Mouse (Mus musculus): Measurements from ENCODE around the gene Mink1. TPM values are rescaled to one million over a fixed set of nuclear protein-coding genes. Genes with fewer than 3 reads are reported as not detected.

The Mink1 gene
- polyA plus RNA-seq, 1 experiment from 2014 or later = 20.4 TPM

DNA sequence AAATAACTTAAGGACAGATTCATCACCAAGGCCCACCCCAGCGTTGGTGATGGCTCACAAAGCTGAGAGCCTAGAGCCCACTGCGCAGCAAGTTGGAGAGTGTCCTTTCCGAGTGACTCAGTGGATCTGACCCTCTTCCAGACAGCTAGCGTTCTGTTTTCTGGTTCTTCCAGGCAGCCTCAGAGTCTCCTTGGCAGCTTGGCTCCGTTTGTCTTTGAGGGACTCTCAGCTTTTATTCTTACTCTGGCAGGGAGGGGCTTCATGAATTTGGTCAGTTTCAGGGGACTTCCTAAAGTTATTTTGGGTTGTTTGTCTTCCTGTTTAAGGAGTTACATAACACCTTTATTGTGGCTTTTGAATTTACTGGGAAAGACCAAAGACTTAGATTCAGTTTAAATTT is 24.3 kb downstream of the Mink1 start:
- Histone ChIP-seq H3K27ac (replicated peaks; ENCODE audit: low read depth, low read length) (no peak overlapping the region), H3K9ac (replicated peaks; ENCODE audit: low read length) (no peak overlapping the region), H3K36me3 (ENCODE audit: control insufficient read depth, insufficient read depth, low read length) (no peaks in the 10 kb centered on the region), H3K9me3 (ENCODE audit: control insufficient read depth, low read length) (no peaks in the 10 kb centered on the region), H3K4me3 (replicated peaks; ENCODE audit: low read depth, low read length) (no peak overlapping the region), H3K4me2 (ENCODE audit: low read length) (no peak overlapping the region), H3K27me3 (ENCODE audit: control insufficient read depth, insufficient read depth, low read length) (no peaks in the 10 kb centered on the region), H3K4me1 (ENCODE audit: control insufficient read depth, insufficient read depth, low read length) (peaks cover 12% of the 10 kb centered on the region; the same call in 1 of the 2 replicates)
- DNase-seq = no peak
- no peak for ATAC-seq (ENCODE audit: low FRiP score, low TSS enrichment)
- WGBS = 81% methylated on average over 5 of the region's 5 CpGs

DNA sequence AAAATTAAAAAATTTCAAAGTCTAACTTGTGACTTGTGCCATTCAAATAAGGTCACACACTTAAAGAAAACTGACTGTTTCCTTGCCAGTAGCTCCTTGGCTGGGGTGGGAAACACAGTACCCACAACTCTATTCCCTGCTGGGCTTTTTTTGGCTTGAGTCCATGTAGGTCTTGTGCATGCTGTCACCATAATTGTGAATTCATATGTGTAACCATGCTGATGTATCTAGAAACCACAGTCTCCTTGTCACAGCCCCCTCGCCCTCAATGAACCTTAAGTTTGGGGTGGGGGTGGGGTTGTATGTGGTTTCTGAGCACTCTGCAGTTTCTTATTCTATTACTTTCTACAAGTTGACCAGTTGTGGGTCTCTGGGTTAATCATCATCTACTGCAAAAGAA is 29.1 kb downstream of the Mink1 start:
- Histone ChIP-seq H3K36me3 (ENCODE audit: control insufficient read depth, insufficient read depth, low read length) (no peaks in the 10 kb centered on the region), H3K27ac (replicated peaks; ENCODE audit: low read depth, low read length) (no peak overlapping the region), H3K4me3 (replicated peaks; ENCODE audit: low read depth, low read length) (no peak overlapping the region), H3K4me2 (ENCODE audit: low read length) (no peak overlapping the region), H3K9me3 (ENCODE audit: control insufficient read depth, low read length) (no peaks in the 10 kb centered on the region), H3K4me1 (ENCODE audit: control insufficient read depth, insufficient read depth, low read length) (no peaks in the 10 kb centered on the region), H3K27me3 (ENCODE audit: control insufficient read depth, insufficient read depth, low read length) (no peaks in the 10 kb centered on the region), H3K9ac (replicated peaks; ENCODE audit: low read length) (no peak overlapping the region)
- DNase-seq = no peak
- ATAC-seq (ENCODE audit: low FRiP score, low TSS enrichment) = no peak
- 83% methylated on average over 1 of the region's 1 CpGs for WGBS

DNA sequence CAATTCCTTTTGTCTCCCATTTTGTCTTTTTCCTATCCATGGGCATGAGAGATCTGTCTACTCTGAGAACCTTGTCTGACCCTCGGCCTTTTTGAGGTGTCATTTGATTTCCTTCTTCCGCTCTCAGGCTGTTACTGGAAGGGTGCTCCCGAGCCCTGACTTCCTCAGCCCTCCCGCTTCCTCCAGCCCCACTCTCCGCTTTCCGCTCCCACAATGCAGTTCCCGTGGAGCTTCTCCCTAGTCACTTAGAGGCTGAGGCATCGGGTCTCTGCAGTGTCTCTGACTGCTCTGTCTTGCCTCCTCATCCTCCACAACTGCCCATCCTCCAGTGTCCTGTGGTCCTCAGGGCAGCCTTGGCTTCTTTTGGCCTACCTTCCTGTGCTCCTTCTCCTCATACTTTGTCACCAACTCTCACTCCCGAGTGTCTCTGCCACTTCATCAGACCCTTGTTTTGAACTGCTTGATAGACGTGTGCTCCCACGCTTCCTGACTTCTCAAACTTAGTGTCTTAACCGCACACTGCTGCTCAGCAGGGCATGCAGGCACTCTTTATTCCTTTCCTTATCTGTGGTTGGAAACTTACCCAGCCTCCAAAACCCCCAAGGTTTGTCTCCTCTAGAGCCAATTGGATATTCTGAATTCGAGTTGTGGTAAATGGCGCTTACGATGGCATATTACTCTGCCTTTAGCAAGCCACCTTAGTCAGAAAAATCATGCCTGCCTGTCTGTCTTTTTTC is 31.7 kb downstream of the Mink1 start:
- no peak overlapping the region for H3K9ac ChIP-seq (replicated peaks; ENCODE audit: low read length)
- no peak overlapping the region for H3K4me2 ChIP-seq (ENCODE audit: low read length)
- H3K27me3 ChIP-seq (ENCODE audit: control insufficient read depth, insufficient read depth, low read length) = no peaks in the 10 kb centered on the region
- H3K4me3 ChIP-seq (replicated peaks; ENCODE audit: low read depth, low read length) = no peak overlapping the region
- H3K36me3 ChIP-seq (ENCODE audit: control insufficient read depth, insufficient read depth, low read length) = peaks cover 17% of the 10 kb centered on the region
- DNase-seq (no peak), ATAC-seq (ENCODE audit: low FRiP score, low TSS enrichment) (no peak)
- H3K4me1 ChIP-seq (ENCODE audit: control insufficient read depth, insufficient read depth, low read length) = no peaks in the 10 kb centered on the region
- H3K9me3 ChIP-seq (ENCODE audit: control insufficient read depth, low read length) = no peaks in the 10 kb centered on the region
- H3K27ac ChIP-seq (replicated peaks; ENCODE audit: low read depth, low read length) = no peak overlapping the region
- 90% methylated on average over 15 of the region's 15 CpGs for WGBS

DNA sequence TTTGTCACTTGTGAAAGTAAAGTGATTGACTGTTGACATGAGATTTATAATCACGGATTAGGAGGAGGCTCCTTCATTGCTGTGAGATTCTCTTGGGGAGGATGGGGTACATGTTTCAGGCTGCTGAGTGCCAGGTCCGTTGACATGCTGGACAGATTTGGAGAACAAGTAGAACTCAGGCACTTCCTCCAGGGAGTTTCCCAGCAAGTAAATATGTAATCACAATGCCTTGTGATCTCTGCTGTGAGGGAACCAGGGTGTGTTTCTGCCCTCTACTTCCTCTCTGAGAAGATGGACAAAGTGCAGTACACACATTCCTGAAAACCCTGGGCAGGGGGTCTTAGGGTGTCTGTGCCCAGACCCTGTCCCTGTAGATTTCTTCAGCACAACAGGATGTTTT is 33.0 kb downstream of the Mink1 start:
- no peak overlapping the region for H3K27ac ChIP-seq (replicated peaks; ENCODE audit: low read depth, low read length)
- H3K4me3 ChIP-seq (replicated peaks; ENCODE audit: low read depth, low read length) = no peak overlapping the region
- WGBS = 72% methylated on average over 2 of the region's 2 CpGs
- no peaks in the 10 kb centered on the region for H3K27me3 ChIP-seq (ENCODE audit: control insufficient read depth, insufficient read depth, low read length)
- no peaks in the 10 kb centered on the region for H3K4me1 ChIP-seq (ENCODE audit: control insufficient read depth, insufficient read depth, low read length)
- peaks cover 25% of the 10 kb centered on the region for H3K36me3 ChIP-seq (ENCODE audit: control insufficient read depth, insufficient read depth, low read length)
- H3K4me2 ChIP-seq (ENCODE audit: low read length) = no peak overlapping the region
- no peak overlapping the region for H3K9ac ChIP-seq (replicated peaks; ENCODE audit: low read length)
- no peaks in the 10 kb centered on the region for H3K9me3 ChIP-seq (ENCODE audit: control insufficient read depth, low read length)
- no peak for DNase-seq
- no peak for ATAC-seq (ENCODE audit: low FRiP score, low TSS enrichment)

DNA sequence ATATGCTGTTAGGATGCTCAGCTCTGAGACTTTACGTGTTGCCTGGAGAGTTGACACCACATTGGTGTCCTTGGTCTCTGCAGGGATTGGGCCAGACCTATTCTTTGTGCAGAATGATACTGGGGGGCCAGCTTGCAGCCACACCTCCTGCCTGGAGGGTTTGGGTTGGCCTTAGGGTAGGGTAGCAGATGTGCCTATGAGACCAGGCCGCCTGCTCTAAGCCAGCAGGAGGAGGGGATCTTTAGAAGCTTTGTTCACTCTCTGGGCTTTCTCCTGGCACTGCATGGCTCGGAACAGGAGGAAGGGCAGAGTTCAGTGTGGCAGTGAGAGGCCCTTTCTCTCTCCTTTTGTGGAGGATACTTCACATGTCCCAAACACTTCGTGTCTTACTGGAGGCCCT is 33.4 kb downstream of the Mink1 start:
- no peak for ATAC-seq (ENCODE audit: low FRiP score, low TSS enrichment)
- DNase-seq = no peak
- H3K36me3 ChIP-seq (ENCODE audit: control insufficient read depth, insufficient read depth, low read length) = peaks cover 25% of the 10 kb centered on the region
- H3K4me3 ChIP-seq (replicated peaks; ENCODE audit: low read depth, low read length) = no peak overlapping the region
- H3K4me1 ChIP-seq (ENCODE audit: control insufficient read depth, insufficient read depth, low read length) = no peaks in the 10 kb centered on the region
- no peak overlapping the region for H3K27ac ChIP-seq (replicated peaks; ENCODE audit: low read depth, low read length)
- WGBS = 47% methylated on average over 4 of the region's 4 CpGs
- H3K27me3 ChIP-seq (ENCODE audit: control insufficient read depth, insufficient read depth, low read length) = no peaks in the 10 kb centered on the region
- no peaks in the 10 kb centered on the region for H3K9me3 ChIP-seq (ENCODE audit: control insufficient read depth, low read length)
- H3K4me2 ChIP-seq (ENCODE audit: low read length) = no peak overlapping the region
- 0 out of 2 replicates have a peak overlapping the region, but pooled peaks have one; percentile 24 for H3K9ac ChIP-seq (replicated peaks; ENCODE audit: low read length)

DNA sequence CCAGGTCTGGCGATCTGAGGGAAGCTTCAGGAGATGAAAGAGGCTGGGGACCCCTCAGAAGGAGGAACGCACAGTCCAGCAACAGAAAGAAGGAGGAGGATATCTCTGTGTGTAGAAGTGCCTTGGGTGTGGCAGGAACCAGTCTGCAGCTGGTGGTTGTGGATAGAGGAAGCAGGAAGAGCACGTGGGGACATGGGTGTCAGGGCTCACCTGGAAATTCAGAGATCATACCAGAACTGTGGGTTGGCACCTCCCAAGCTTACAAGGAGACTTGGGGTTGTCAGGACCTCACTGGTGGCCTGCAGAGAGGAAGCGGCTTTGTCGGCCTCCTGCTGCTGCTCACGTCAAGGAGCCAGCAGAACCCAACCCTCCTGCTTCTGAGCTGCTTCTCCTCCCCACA is 34.6 kb downstream of the Mink1 start:
- no peaks in the 10 kb centered on the region for H3K4me1 ChIP-seq (ENCODE audit: control insufficient read depth, insufficient read depth, low read length)
- H3K36me3 ChIP-seq (ENCODE audit: control insufficient read depth, insufficient read depth, low read length) = peaks cover 34% of the 10 kb centered on the region
- DNase-seq = no peak
- H3K27ac ChIP-seq (replicated peaks; ENCODE audit: low read depth, low read length) = no peak overlapping the region
- no peak for ATAC-seq (ENCODE audit: low FRiP score, low TSS enrichment)
- H3K9ac ChIP-seq (replicated peaks; ENCODE audit: low read length) = no peak overlapping the region
- no peak overlapping the region for H3K4me3 ChIP-seq (replicated peaks; ENCODE audit: low read depth, low read length)
- H3K9me3 ChIP-seq (ENCODE audit: control insufficient read depth, low read length) = no peaks in the 10 kb centered on the region
- H3K4me2 ChIP-seq (ENCODE audit: low read length) = no peak overlapping the region
- H3K27me3 ChIP-seq (ENCODE audit: control insufficient read depth, insufficient read depth, low read length) = no peaks in the 10 kb centered on the region
- WGBS = 91% methylated on average over 6 of the region's 6 CpGs

DNA sequence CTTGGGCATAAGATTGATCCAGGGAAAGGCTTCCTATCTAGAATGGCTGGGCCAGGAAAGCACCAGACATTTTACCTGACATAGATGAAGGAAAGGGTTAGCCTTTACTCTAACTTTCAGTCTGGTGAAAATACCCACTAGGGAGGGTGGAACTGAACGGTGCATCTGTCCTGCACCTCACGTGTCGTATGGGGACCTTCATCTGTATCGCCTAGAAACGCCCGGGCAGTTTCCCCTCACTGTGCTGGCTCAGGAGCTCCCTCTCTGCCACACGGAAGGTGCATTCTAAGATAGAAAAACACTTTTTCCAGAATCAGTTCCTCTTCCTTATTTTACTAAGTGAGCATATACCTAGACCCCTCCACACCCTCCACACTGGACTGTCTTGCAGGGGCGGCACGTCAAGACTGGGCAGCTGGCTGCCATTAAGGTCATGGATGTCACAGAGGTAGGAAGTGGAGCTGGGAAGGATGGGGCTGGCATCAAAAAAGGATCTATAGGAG is 35.8 kb downstream of the Mink1 start:
- H3K4me1 ChIP-seq (ENCODE audit: control insufficient read depth, insufficient read depth, low read length) = no peaks in the 10 kb centered on the region
- H3K36me3 ChIP-seq (ENCODE audit: control insufficient read depth, insufficient read depth, low read length) = peaks cover 45% of the 10 kb centered on the region
- no peak overlapping the region for H3K9ac ChIP-seq (replicated peaks; ENCODE audit: low read length)
- H3K9me3 ChIP-seq (ENCODE audit: control insufficient read depth, low read length) = no peaks in the 10 kb centered on the region
- WGBS = 92% methylated on average over 9 of the region's 9 CpGs
- H3K4me3 ChIP-seq (replicated peaks; ENCODE audit: low read depth, low read length) = no peak overlapping the region
- DNase-seq = no peak
- ATAC-seq (ENCODE audit: low FRiP score, low TSS enrichment) = no peak
- H3K27me3 ChIP-seq (ENCODE audit: control insufficient read depth, insufficient read depth, low read length) = no peaks in the 10 kb centered on the region
- no peak overlapping the region for H3K27ac ChIP-seq (replicated peaks; ENCODE audit: low read depth, low read length)
- H3K4me2 ChIP-seq (ENCODE audit: low read length) = no peak overlapping the region

DNA sequence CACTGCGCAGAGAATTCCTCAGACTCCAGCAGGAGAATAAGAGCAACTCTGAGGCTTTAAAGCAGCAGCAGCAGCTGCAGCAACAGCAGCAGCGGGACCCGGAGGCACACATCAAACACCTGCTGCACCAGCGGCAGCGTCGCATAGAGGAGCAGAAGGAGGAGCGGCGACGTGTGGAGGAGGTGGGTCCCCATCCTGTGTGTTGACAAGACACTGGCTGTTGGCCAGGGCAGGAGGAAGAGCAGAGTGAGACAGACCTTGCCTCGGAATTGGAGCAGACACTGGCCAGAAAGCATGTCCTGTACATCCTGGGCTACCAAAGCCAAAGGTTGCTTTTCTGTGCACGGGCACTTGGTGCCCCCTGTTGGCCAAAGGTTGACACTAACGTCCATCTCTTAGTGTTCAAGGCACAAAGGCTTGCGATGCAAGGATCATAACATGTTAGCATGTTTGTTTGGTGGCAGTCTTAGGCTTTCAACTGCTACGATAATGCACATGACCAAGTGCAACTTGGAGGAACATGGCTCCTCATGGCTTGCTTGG is 42.4 kb downstream of the Mink1 start:
- H3K4me3 ChIP-seq (replicated peaks; ENCODE audit: low read depth, low read length) = no peak overlapping the region
- ATAC-seq (ENCODE audit: low FRiP score, low TSS enrichment) (no peak), DNase-seq (peak; percentile 89)
- H3K9ac ChIP-seq (replicated peaks; ENCODE audit: low read length) = no peak overlapping the region
- WGBS = 65% methylated on average over 14 of the region's 14 CpGs
- H3K4me1 ChIP-seq (ENCODE audit: control insufficient read depth, insufficient read depth, low read length) = no peaks in the 10 kb centered on the region
- peaks cover 85% of the 10 kb centered on the region for H3K36me3 ChIP-seq (ENCODE audit: control insufficient read depth, insufficient read depth, low read length)
- no peak overlapping the region for H3K4me2 ChIP-seq (ENCODE audit: low read length)
- no peaks in the 10 kb centered on the region for H3K27me3 ChIP-seq (ENCODE audit: control insufficient read depth, insufficient read depth, low read length)
- H3K27ac ChIP-seq (replicated peaks; ENCODE audit: low read depth, low read length) = no peak overlapping the region
- H3K9me3 ChIP-seq (ENCODE audit: control insufficient read depth, low read length) = no peaks in the 10 kb centered on the region

DNA sequence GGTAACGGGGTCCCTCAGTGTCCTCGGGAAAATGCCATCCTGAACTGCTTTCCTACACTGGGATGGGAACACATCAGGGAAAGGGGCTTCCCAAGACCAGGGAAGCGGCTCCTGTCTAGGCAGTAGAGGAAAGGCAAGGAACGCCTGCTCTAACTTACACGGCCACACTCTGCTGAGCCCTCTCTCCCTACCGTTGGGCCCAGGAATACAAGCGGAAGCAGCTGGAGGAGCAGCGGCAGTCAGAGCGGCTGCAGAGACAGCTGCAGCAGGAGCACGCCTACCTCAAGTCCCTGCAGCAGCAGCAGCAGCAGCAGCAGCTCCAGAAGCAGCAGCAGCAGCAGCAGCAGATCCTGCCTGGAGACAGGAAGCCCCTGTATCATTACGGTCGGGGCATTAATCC is 44.0 kb downstream of the Mink1 start:
- Histone ChIP-seq H3K4me3 (replicated peaks; ENCODE audit: low read depth, low read length) (no peak overlapping the region), H3K36me3 (ENCODE audit: control insufficient read depth, insufficient read depth, low read length) (peaks cover 95% of the 10 kb centered on the region)
- no peak for ATAC-seq (ENCODE audit: low FRiP score, low TSS enrichment)

More for the DNA sequence above, 44.0 kb downstream of the Mink1 start:
- Histone ChIP-seq H3K4me2 (ENCODE audit: low read length) (no peak overlapping the region), H3K27ac (replicated peaks; ENCODE audit: low read depth, low read length) (no peak overlapping the region), H3K9ac (replicated peaks; ENCODE audit: low read length) (no peak overlapping the region), H3K9me3 (ENCODE audit: control insufficient read depth, low read length) (no peaks in the 10 kb centered on the region), H3K27me3 (ENCODE audit: control insufficient read depth, insufficient read depth, low read length) (no peaks in the 10 kb centered on the region), H3K4me1 (ENCODE audit: control insufficient read depth, insufficient read depth, low read length) (no peaks in the 10 kb centered on the region)
- 79% methylated on average over 12 of the region's 12 CpGs for WGBS
- DNase-seq = no peak
